Mouse (Mus musculus): Measurements from ENCODE around the gene Chsy1.

Gene Chsy1

GRCm38 (mm10) chr7:66209920-66210319 lies 100.6 kb downstream of the Chsy1 start:
- DNase-seq (ENCODE audit: low spot score in 2 of 2) = no peak

GRCm38 (mm10) chr7:66212887-66213286 lies 103.6 kb downstream of the Chsy1 start:
- DNase-seq (ENCODE audit: low spot score in 2 of 2) = no peak

GRCm38 (mm10) chr7:66214477-66214876 lies 105.2 kb downstream of the Chsy1 start:
- DNase-seq (ENCODE audit: low spot score in 2 of 2) = no peak

- no peak for DNase-seq (ENCODE audit: low spot score in 2 of 2)
Measured at GRCm38 (mm10) chr7:66215911-66216310, 106.6 kb downstream of the Chsy1 start.

- no peak for DNase-seq (ENCODE audit: low spot score in 2 of 2)
Measured at GRCm38 (mm10) chr7:66217011-66217410, 107.7 kb downstream of the Chsy1 start.

GRCm38 (mm10) chr7:66217531-66218094 lies 108.3 kb downstream of the Chsy1 start:
- DNase-seq (ENCODE audit: low spot score in 2 of 2) = no peak

- no peak for DNase-seq (ENCODE audit: low spot score in 2 of 2)
Measured at GRCm38 (mm10) chr7:66218193-66219014, 109.1 kb downstream of the Chsy1 start.

- no peak for DNase-seq (ENCODE audit: low spot score in 2 of 2)
Measured at GRCm38 (mm10) chr7:66219028-66219793, 109.9 kb downstream of the Chsy1 start.

- no peak for DNase-seq (ENCODE audit: low spot score in 2 of 2)
Measured at GRCm38 (mm10) chr7:66219794-66220227, 110.5 kb downstream of the Chsy1 start.

GRCm38 (mm10) chr7:66222621-66223091 lies 113.3 kb downstream of the Chsy1 start:
- DNase-seq (ENCODE audit: low spot score in 2 of 2) = no peak

Data from right cerebral cortex, postnatal 36 days (tissue).